Mouse (Mus musculus) gastrocnemius, postnatal 10 days (tissue): ENCODE data around the gene Paox. TPM values are rescaled to one million over a fixed set of nuclear protein-coding genes. Genes with fewer than 3 reads are reported as not detected.

ENCODE experiments used
- DNase-seq: peaks from one replicate; pipeline ENCODE4 v3.0.0; 2021; ENCODE audit warnings: mixed read lengths
- long read RNA-seq, 2 experiments: library from polyadenylated mRNA; stranded (forward); transcript quantifications; one replicate each; pipeline ENCODE4 v2.0.0; 2021
- total RNA-seq, 2 experiments: library from RNA; stranded (reverse); gene quantifications; 2 replicates each; pipeline ENCODE4 v1.2.3; 2021

The Paox gene
- total RNA-seq = 1 to 10 TPM; 4.7 to 4.8 TPM
- long read RNA-seq, experiment 1, full-length matches to known transcripts = 11 of 15 reads
- long read RNA-seq, experiment 1, partial matches to known transcripts = 2 of 15 reads
- long read RNA-seq, experiment 1, other reads (novel, unspliced or antisense) = 2 of 15 reads
- long read RNA-seq, experiment 2, full-length matches to known transcripts = 8 of 10 reads
- long read RNA-seq, experiment 2, partial matches to known transcripts = 0 of 10 reads
- long read RNA-seq, experiment 2, other reads (novel, unspliced or antisense) = 2 of 10 reads

GRCm38 (mm10) chr7:140115583-140116328 lies at the start of gene Paox:
Paox (plus strand) TSS chr7:140115799.
- DNase-seq = peak; percentile 38

GRCm38 (mm10) chr7:140067397-140067796 lies 48.2 kb upstream of the Paox start:
- no peak for DNase-seq

- DNase-seq = no peak
These were observed 45.4 kb upstream of the Paox start for GRCm38 (mm10) chr7:140070042-140070711.

GRCm38 (mm10) chr7:140077698-140078097 lies 37.9 kb upstream of the Paox start:
- DNase-seq = no peak

- peak; percentile 68 for DNase-seq
These were observed 36.9 kb upstream of the Paox start for GRCm38 (mm10) chr7:140078711-140079110.

GRCm38 (mm10) chr7:140080503-140081156 lies 35.0 kb upstream of the Paox start:
- DNase-seq = peak; percentile 25

GRCm38 (mm10) chr7:140081408-140082241 lies 34.0 kb upstream of the Paox start:
- no peak for DNase-seq

- DNase-seq = peak; percentile 25
These were observed 33.3 kb upstream of the Paox start, which contains the start of gene Caly for GRCm38 (mm10) chr7:140082242-140082678. Caly (minus strand) TSS chr7:140082548.

GRCm38 (mm10) chr7:140090601-140091000 lies 25.0 kb upstream of the Paox start:
- DNase-seq = no peak

- DNase-seq = no peak
These were observed 22.6 kb upstream of the Paox start, which contains the start of gene Prap1 for GRCm38 (mm10) chr7:140092924-140093528. Prap1 (plus strand) TSS chr7:140093395.

GRCm38 (mm10) chr7:140094954-140095353 lies 20.6 kb upstream of the Paox start:
- DNase-seq = no peak

GRCm38 (mm10) chr7:140095556-140095955 lies 20.0 kb upstream of the Paox start:
- DNase-seq = no peak

GRCm38 (mm10) chr7:140096055-140096454 lies 19.5 kb upstream of the Paox start:
- DNase-seq = no peak

- no peak for DNase-seq
These were observed 17.1 kb upstream of the Paox start for GRCm38 (mm10) chr7:140098466-140098865.

- DNase-seq = no peak
These were observed 14.1 kb upstream of the Paox start for GRCm38 (mm10) chr7:140101498-140101897.

GRCm38 (mm10) chr7:140101993-140102860 lies 13.4 kb upstream of the Paox start, which contains the start of gene Fuom:
Fuom (minus strand) TSS chr7:140102441.
- peak; percentile 86 for DNase-seq

- no peak for DNase-seq
These were observed 11.6 kb upstream of the Paox start for GRCm38 (mm10) chr7:140104009-140104408.

GRCm38 (mm10) chr7:140111943-140112342 lies 3.7 kb upstream of the Paox start:
- no peak for DNase-seq

GRCm38 (mm10) chr7:140116329-140117054 lies 893 bp downstream of the Paox start, which contains the start of gene Echs1:
Echs1 (minus strand) TSS chr7:140116476.
- DNase-seq = peak; percentile 85
